Mouse (Mus musculus): ENCODE results near the gene L2hgdh. TPM values are rescaled to one million over a fixed set of nuclear protein-coding genes. Genes with fewer than 3 reads are reported as not detected.
"Not testable (repeated sequence)": the region's sequence is repeated elsewhere in the genome, so short reads cannot be mapped to it uniquely, and the experiment has no call there.

The L2hgdh gene
- polyA plus RNA-seq, 1 experiment from 2014 or later: 11.1 TPM

DNA sequence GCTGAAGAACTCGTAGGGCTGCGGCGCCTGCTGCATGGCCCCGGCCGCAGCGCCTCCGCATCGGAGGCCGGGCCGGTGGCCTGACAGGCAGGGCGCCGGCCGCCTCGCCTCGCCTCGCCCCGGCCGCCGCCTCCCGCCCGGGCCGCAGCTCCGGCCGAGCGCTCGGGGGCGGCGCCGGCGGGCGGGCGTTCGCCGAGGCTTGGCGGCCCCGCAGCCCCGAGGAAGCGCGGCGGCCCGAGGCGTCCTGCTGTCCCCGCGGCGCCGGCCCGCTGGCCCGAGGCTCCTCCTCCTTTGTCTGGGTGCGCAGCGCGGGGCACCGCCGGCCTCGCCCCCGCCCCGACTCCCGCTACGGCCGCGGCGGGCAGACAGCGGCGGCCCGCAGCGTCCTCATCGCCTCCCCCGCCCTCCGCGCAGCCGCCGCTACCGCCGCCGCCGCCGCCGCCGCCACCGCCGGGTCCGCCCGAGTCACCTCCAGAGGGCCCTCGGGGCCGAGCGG is 43.1 kb downstream of the L2hgdh start, which contains the start of gene Sos2:
Gene Sos2, minus strand, starts transcription at position 287 of the 496 bp plus-strand sequence.
- Histone ChIP-seq H3K4me1 (replicated peaks; ENCODE audit: control insufficient read depth, insufficient read depth, low read length) (peaks cover 11% of the 10 kb centered on the region; the same call in 1 of the 2 replicates), H3K27me3 (ENCODE audit: control insufficient read depth, insufficient read depth, low read length) (no peaks in the 10 kb centered on the region), H3K9me3 (ENCODE audit: control insufficient read depth, low read length) (no peaks in the 10 kb centered on the region), H3K4me2 (replicated peaks) (peak within 1 kb of the TSS; percentile 71), H3K9ac (peak within 1 kb of the TSS; percentile 97), H3K27ac (peak within 1 kb of the TSS; percentile 98), H3K36me3 (replicated peaks; ENCODE audit: control insufficient read depth, insufficient read depth) (no peaks in the 10 kb centered on the region), H3K4me3 (replicated peaks; ENCODE audit: low read length) (peak within 1 kb of the TSS; percentile 97)
- 0% methylated on average over 32 of the region's 85 CpGs for WGBS
- ATAC-seq (ENCODE audit: low FRiP score): peak; percentile 86
- DNase-seq (ENCODE audit: low spot score): no peak

DNA sequence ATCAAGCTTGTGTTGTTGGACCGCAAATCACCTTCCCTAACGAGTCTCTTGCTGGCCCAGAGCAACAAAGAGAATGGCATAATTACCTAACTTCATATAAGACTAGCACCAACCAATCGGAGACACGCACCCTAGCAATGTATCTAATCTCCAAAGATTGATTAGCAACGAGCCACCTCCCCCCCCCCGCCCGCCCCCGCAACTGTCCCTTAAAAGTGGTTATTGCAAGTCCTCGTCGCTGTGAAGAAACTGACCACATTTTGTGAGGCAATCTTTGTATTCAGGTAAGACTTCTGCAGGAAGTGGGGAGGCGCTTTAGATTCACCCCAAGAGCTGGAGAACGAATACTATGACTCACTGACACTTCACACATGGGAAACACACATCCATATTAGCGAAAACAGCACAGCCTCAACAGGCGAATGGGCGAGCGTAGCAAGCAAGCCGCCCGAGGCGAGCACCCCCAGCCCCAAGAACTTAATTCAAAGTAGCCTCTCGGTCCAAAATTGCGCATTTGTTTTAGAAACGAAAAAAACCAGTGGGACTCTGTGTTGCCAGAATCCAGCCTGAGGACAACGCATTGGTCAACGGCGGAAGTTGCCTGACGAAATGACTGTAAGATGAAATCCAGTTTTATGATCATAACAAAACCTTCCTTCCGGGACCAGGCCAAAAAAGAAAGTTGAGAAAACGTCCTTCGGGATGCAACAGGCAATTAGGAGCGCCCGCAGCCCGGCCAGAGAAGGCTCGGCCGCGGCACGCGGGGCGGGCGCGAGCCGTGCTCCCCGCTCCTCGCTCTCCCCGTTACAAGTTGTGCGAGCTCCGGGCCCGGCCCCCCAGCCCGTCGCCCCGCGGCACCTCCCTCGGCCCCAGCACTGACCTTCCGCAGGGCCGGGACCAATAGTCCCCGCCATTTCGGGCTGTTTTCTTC is 43.8 kb downstream of the L2hgdh start:
- H3K36me3 ChIP-seq (replicated peaks; ENCODE audit: control insufficient read depth, insufficient read depth): no peaks in the 10 kb centered on the region
- no peaks in the 10 kb centered on the region for H3K27me3 ChIP-seq (ENCODE audit: control insufficient read depth, insufficient read depth, low read length)
- no peaks in the 10 kb centered on the region for H3K9me3 ChIP-seq (ENCODE audit: control insufficient read depth, low read length)
- H3K4me3 ChIP-seq (replicated peaks; ENCODE audit: low read length): peak overlapping the region; percentile 97
- peaks cover 11% of the 10 kb centered on the region; the same call in 1 of the 2 replicates for H3K4me1 ChIP-seq (replicated peaks; ENCODE audit: control insufficient read depth, insufficient read depth, low read length)
- peak overlapping the region; percentile 97 for H3K9ac ChIP-seq
- DNase-seq (ENCODE audit: low spot score): peak; percentile 57
- H3K27ac ChIP-seq: peak overlapping the region; percentile 98
- peak overlapping the region; percentile 71 for H3K4me2 ChIP-seq (replicated peaks)
- WGBS: 2% methylated on average over 56 of the region's 56 CpGs
- ATAC-seq (ENCODE audit: low FRiP score): peak; percentile 61

DNA sequence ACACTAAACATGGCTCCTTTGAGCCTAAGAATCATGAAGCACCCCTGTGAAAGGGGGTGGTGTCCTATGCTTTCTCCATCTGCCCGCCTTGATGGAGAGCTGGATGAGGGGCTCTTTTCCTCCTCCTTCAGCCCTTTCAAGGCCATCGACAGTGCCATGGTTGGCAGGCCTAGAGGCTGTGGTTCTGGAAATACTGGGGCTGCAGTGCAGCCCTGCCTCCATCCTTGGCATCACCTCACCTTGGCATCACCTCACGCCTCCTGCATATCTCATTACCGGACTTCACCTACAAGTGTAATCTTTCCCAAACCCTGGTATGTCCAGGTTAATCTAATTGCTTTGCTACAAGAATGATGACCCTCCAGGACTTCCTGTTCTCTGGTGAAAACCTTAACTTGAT is 48.5 kb downstream of the L2hgdh start:
- Histone ChIP-seq H3K27ac (no peak overlapping the region), H3K9ac (no peak overlapping the region), H3K27me3 (ENCODE audit: control insufficient read depth, insufficient read depth, low read length) (no peaks in the 10 kb centered on the region), H3K36me3 (replicated peaks; ENCODE audit: control insufficient read depth, insufficient read depth) (no peaks in the 10 kb centered on the region), H3K4me2 (replicated peaks) (no peak overlapping the region), H3K4me1 (replicated peaks; ENCODE audit: control insufficient read depth, insufficient read depth, low read length) (peaks cover 16% of the 10 kb centered on the region; the same call in 1 of the 2 replicates), H3K4me3 (replicated peaks; ENCODE audit: low read length) (no peak overlapping the region), H3K9me3 (ENCODE audit: control insufficient read depth, low read length) (no peaks in the 10 kb centered on the region)
- WGBS: 92% methylated on average over 4 of the region's 4 CpGs
- ATAC-seq (ENCODE audit: low FRiP score) (no peak), DNase-seq (ENCODE audit: low spot score) (no peak)

DNA sequence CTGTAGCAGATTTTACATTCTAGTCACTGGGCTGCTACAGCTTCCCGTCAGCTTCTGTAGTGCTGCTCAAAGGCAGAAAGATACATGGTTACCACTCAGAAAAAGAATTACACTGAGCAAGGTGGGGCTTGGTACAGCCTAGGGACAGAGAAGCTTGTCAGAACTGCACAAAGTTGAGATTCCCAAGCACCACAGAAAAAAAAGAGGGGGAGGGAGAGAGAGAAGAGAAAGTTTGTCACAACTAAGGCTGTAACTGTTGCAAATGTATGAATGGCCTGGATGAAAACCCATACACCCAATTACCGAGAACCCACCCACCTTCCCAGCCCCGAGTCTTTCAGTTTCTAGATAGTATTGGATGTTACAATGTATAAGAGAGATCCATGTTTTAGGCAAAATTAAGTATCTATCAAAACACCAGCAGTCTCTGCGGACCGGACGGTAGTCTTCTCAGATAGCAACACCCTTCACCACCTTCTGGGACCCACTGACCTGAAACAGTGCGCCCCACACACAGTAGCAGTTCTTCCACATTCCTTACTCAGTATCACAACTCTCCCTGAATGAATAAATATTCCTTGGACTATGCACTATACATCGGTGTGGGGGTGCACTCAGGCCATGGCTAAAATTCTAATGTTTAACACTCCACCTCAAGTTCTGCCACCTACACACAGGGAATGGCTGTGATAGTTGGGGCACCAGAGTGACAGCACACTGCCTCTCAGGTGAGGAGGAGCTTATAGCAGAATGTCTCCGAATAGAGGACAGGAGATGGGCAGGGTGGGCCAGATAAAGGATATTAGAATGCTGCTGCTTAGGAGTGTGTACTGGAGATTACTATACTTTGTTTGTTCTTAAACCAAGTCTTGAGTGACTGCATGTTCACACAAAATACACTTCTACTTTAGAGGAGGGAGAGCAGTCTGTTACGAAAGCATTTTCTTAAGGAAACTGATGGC is 49.8 kb downstream of the L2hgdh start:
- WGBS: 86% methylated on average over 10 of the region's 10 CpGs
- Histone ChIP-seq H3K36me3 (replicated peaks; ENCODE audit: control insufficient read depth, insufficient read depth) (no peaks in the 10 kb centered on the region), H3K4me1 (replicated peaks; ENCODE audit: control insufficient read depth, insufficient read depth, low read length) (peaks cover 11% of the 10 kb centered on the region; the same call in 1 of the 2 replicates), H3K9ac (no peak overlapping the region), H3K4me3 (replicated peaks; ENCODE audit: low read length) (no peak overlapping the region), H3K27me3 (ENCODE audit: control insufficient read depth, insufficient read depth, low read length) (no peaks in the 10 kb centered on the region), H3K9me3 (ENCODE audit: control insufficient read depth, low read length) (no peaks in the 10 kb centered on the region), H3K4me2 (replicated peaks) (no peak overlapping the region), H3K27ac (no peak overlapping the region)
- ATAC-seq (ENCODE audit: low FRiP score) (no peak), DNase-seq (ENCODE audit: low spot score) (no peak)

DNA sequence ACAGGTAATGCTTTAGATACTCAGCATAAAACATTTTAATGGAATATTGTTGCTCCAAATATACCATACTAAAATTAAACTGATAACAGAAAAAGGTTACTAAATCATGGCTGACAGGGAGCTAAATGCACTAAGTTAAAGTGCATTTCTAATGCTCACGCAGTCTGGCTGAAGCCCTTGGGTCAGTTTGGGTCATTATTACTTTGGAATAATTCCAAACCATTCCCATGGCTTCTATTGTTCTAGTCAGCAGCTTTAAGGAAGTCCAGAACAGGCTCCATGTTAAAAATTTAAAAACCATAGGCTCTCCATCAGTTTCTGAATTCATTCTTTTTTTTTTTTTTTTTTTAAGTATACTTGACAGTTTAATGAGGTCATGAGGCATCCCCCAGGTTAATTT is 50.5 kb downstream of the L2hgdh start:
- Histone ChIP-seq H3K9ac (no peak overlapping the region), H3K4me2 (replicated peaks) (no peak overlapping the region), H3K27me3 (ENCODE audit: control insufficient read depth, insufficient read depth, low read length) (no peaks in the 10 kb centered on the region), H3K4me1 (replicated peaks; ENCODE audit: control insufficient read depth, insufficient read depth, low read length) (peaks cover 7% of the 10 kb centered on the region; the same call in 1 of the 2 replicates), H3K36me3 (replicated peaks; ENCODE audit: control insufficient read depth, insufficient read depth) (no peaks in the 10 kb centered on the region), H3K4me3 (replicated peaks; ENCODE audit: low read length) (no peak overlapping the region), H3K27ac (no peak overlapping the region), H3K9me3 (ENCODE audit: control insufficient read depth, low read length) (no peaks in the 10 kb centered on the region)
- DNase-seq (ENCODE audit: low spot score): no peak
- WGBS: 46% methylated on average over 1 of the region's 1 CpGs
- no peak for ATAC-seq (ENCODE audit: low FRiP score)

DNA sequence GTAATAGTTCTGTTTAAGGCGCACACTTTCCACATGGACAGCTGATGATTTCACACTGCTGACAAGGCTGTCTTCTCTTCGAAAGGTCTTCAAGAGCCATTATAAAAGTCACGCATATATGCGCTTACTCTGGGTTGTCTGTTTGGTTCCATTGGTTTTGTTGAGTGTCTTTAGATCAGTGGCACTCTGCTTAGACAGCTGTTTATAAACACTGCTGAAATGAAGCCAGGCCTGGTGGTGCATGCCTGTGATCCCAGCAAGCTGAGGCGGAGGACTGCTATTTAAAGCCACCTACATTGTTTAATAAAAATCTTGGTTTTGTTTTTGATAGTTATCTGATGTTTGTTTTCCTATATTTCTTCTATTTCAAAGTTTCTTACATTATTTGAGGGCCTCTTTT is 58.0 kb downstream of the L2hgdh start:
- WGBS: 98% methylated on average over 5 of the region's 5 CpGs
- Histone ChIP-seq H3K4me3 (replicated peaks; ENCODE audit: low read length) (no peak overlapping the region), H3K9me3 (ENCODE audit: control insufficient read depth, low read length) (no peaks in the 10 kb centered on the region), H3K27ac (no peak overlapping the region), H3K4me1 (replicated peaks; ENCODE audit: control insufficient read depth, insufficient read depth, low read length) (no peaks in the 10 kb centered on the region), H3K4me2 (replicated peaks) (no peak overlapping the region), H3K27me3 (ENCODE audit: control insufficient read depth, insufficient read depth, low read length) (no peaks in the 10 kb centered on the region), H3K9ac (no peak overlapping the region), H3K36me3 (replicated peaks; ENCODE audit: control insufficient read depth, insufficient read depth) (no peaks in the 10 kb centered on the region)
- DNase-seq (ENCODE audit: low spot score) (no peak), ATAC-seq (ENCODE audit: low FRiP score) (no peak)

DNA sequence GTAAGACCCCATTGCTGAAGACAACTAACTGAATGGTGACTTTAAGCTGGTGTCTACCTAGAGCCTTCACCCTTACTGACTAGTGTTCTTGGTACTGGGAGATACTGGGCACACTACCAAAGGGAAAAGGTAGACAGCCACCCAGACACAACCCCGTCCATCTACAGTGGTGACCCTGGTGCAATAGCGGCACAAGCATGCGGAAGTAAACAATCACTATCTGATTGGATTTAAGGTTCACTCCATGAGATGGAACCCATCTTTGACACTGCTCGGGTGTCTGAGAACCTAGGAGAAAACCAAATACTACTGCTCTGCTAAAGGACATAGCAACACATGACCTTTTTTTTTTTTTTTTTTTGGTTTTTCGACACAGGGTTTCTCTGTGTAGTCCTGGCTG is 63.0 kb downstream of the L2hgdh start:
- Histone ChIP-seq H3K4me3 (replicated peaks; ENCODE audit: low read length) (no peak overlapping the region), H3K9me3 (ENCODE audit: control insufficient read depth, low read length) (no peaks in the 10 kb centered on the region), H3K4me2 (replicated peaks) (no peak overlapping the region), H3K27ac (no peak overlapping the region), H3K9ac (no peak overlapping the region), H3K4me1 (replicated peaks; ENCODE audit: control insufficient read depth, insufficient read depth, low read length) (no peaks in the 10 kb centered on the region), H3K27me3 (ENCODE audit: control insufficient read depth, insufficient read depth, low read length) (no peaks in the 10 kb centered on the region), H3K36me3 (replicated peaks; ENCODE audit: control insufficient read depth, insufficient read depth) (no peaks in the 10 kb centered on the region)
- WGBS: 96% methylated on average over 5 of the region's 5 CpGs
- DNase-seq (ENCODE audit: low spot score) (no peak), ATAC-seq (ENCODE audit: low FRiP score) (no peak)

DNA sequence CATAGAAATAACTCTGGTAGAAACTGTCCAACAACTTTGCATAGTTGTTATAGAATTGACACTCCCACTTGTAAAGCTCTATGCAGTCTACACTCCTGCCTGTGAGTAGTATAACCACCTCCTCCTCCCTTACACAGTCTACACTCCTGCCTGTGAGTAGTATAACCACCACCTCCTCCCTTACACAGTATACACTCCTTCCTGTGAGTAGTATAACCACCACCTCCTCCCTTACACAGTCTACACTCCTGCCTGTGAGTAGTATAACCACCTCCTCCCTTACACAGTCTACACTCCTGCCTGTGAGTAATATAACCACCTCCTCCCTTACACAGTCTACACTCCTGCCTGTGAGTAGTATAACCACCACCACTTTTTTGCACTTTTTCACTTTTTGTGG is 70.7 kb downstream of the L2hgdh start:
- not testable (repeated sequence) for DNase-seq (ENCODE audit: low spot score); H3K27ac ChIP-seq; H3K27me3 ChIP-seq (ENCODE audit: control insufficient read depth, insufficient read depth, low read length); H3K9me3 ChIP-seq (ENCODE audit: control insufficient read depth, low read length); H3K4me1 ChIP-seq (replicated peaks; ENCODE audit: control insufficient read depth, insufficient read depth, low read length); H3K4me2 ChIP-seq (replicated peaks); H3K4me3 ChIP-seq (replicated peaks; ENCODE audit: low read length); H3K9ac ChIP-seq
- peak; percentile 87 for ATAC-seq (ENCODE audit: low FRiP score)
- peaks cover 34% of the 10 kb centered on the region for H3K36me3 ChIP-seq (replicated peaks; ENCODE audit: control insufficient read depth, insufficient read depth)

DNA sequence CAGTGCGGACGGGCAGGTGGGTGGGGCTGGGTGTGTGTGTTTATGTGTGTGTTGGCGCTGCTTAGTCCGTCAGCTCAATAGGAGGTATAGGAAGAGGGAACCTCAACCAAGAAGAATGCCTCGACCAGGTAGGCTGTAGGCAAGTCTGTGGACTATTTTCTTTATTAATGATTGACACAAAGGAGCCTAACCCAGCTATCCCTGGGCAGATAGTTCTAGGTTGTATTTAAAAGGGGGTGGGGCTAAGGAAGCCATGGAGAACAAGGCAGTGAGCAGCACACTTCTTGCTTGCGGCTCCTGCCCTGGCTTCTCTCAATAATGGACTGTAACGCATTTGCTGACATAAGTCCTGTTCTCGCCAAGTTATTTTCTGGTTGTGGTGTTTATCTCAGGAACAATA is 75.2 kb downstream of the L2hgdh start:
- Histone ChIP-seq H3K36me3 (replicated peaks; ENCODE audit: control insufficient read depth, insufficient read depth) (peaks cover 60% of the 10 kb centered on the region), H3K9me3 (ENCODE audit: control insufficient read depth, low read length) (0 out of 2 replicates have a peak, but pooled peaks cover 5% of the 10 kb centered on the region), H3K27ac (no peak overlapping the region), H3K9ac (no peak overlapping the region), H3K4me2 (replicated peaks) (no peak overlapping the region), H3K4me3 (replicated peaks; ENCODE audit: low read length) (no peak overlapping the region), H3K4me1 (replicated peaks; ENCODE audit: control insufficient read depth, insufficient read depth, low read length) (no peaks in the 10 kb centered on the region; the same call in 1 of the 2 replicates), H3K27me3 (ENCODE audit: control insufficient read depth, insufficient read depth, low read length) (no peaks in the 10 kb centered on the region)
- WGBS: 94% methylated on average over 8 of the region's 8 CpGs
- DNase-seq (ENCODE audit: low spot score) (no peak), ATAC-seq (ENCODE audit: low FRiP score) (no peak)
